Mouse (Mus musculus): ENCODE data around the gene Psmb7. TPM values are rescaled to one million over a fixed set of nuclear protein-coding genes. Genes with fewer than 3 reads are reported as not detected.

The Psmb7 gene
- polyA plus RNA-seq, 1 experiment from 2014 or later: 222 TPM

GRCm38 (mm10) chr2:38543158-38543557, 100.7 kb downstream of the Psmb7 start:
- peaks cover 41% of the 10 kb centered on the region for H3K4me1 ChIP-seq
- H3K4me2 ChIP-seq (replicated peaks): no peak overlapping the region
- 89% methylated on average over 2 of the region's 2 CpGs for WGBS
- H3K9me3 ChIP-seq (replicated peaks): no peaks in the 10 kb centered on the region
- no peak overlapping the region for H3K9ac ChIP-seq
- H3K27ac ChIP-seq (replicated peaks): no peak overlapping the region
- no peaks in the 10 kb centered on the region for H3K36me3 ChIP-seq
- no peaks in the 10 kb centered on the region for H3K27me3 ChIP-seq
- ATAC-seq (ENCODE audit: insufficient number of reproducible peaks, low FRiP score, low TSS enrichment, low read depth): no peak
- H3K4me3 ChIP-seq (replicated peaks): no peak overlapping the region

GRCm38 (mm10) chr2:38542366-38542765, 101.5 kb downstream of the Psmb7 start:
- Histone ChIP-seq H3K4me2 (replicated peaks) (no peak overlapping the region), H3K4me1 (peaks cover 48% of the 10 kb centered on the region), H3K4me3 (replicated peaks) (no peak overlapping the region), H3K9me3 (replicated peaks) (no peaks in the 10 kb centered on the region), H3K27me3 (no peaks in the 10 kb centered on the region), H3K36me3 (no peaks in the 10 kb centered on the region), H3K9ac (no peak overlapping the region), H3K27ac (replicated peaks) (no peak overlapping the region)
- 53% methylated on average over 1 of the region's 1 CpGs for WGBS
- no peak for ATAC-seq (ENCODE audit: insufficient number of reproducible peaks, low FRiP score, low TSS enrichment, low read depth)

- H3K27ac ChIP-seq (replicated peaks): no peak overlapping the region
- H3K4me1 ChIP-seq: peaks cover 49% of the 10 kb centered on the region
- ATAC-seq (ENCODE audit: insufficient number of reproducible peaks, low FRiP score, low TSS enrichment, low read depth): no peak
- H3K36me3 ChIP-seq: no peaks in the 10 kb centered on the region
- H3K27me3 ChIP-seq: no peaks in the 10 kb centered on the region
- H3K9ac ChIP-seq: no peak overlapping the region
- H3K4me2 ChIP-seq (replicated peaks): no peak overlapping the region
- 75% methylated on average over 1 of the region's 1 CpGs for WGBS
- H3K9me3 ChIP-seq (replicated peaks): no peaks in the 10 kb centered on the region
- H3K4me3 ChIP-seq (replicated peaks): no peak overlapping the region
These were observed 102.3 kb downstream of the Psmb7 start for GRCm38 (mm10) chr2:38541570-38541969.

DNA sequence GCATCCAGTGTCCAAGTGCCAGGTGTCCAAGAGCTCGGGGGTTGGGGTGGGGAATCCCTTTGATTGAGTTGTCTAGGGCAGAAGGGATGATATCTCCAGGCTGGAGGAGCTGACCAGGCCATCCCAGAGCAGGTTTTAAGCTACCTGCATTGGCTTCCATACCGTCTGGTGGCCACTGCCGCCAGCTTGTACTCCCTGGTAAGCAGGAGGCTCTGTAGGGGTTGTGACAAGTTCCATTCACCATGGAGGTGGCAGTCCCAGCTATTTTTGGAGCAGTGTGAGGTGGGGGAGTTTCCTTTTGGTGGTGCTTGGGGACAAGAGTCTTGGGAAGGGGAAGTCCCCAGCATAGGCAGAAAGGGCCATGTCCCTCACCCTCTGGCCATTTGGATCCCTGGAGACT, 102.8 kb downstream of the Psmb7 start:
- peaks cover 49% of the 10 kb centered on the region for H3K4me1 ChIP-seq

DNA sequence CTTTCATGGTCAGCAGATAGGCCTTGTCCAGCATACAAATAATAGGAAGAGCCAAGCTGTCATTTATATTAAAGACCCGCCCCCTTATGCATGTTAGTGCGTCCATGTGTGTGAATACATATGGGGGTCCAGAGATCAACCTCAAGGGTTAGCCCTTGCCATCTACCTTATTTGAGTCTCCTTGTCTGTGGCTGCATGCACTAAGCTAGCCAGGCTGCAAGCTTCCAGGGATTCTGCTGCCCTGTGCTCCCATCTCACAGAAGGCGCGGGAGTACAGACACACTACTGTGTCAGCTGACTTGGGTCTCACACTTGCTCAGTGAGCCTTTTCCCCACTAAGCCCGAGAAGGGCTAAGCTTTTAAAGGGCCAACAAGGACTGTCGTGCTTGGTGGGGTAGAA, 103.2 kb downstream of the Psmb7 start:
- no peaks in the 10 kb centered on the region for H3K9me3 ChIP-seq (replicated peaks)
- H3K4me3 ChIP-seq (replicated peaks): no peak overlapping the region
- H3K9ac ChIP-seq: no peak overlapping the region
- 79% methylated on average over 6 of the region's 6 CpGs for WGBS
- H3K27me3 ChIP-seq: no peaks in the 10 kb centered on the region
- no peaks in the 10 kb centered on the region; the same call in 1 of the 2 replicates for H3K36me3 ChIP-seq
- peaks cover 48% of the 10 kb centered on the region for H3K4me1 ChIP-seq
- no peak for ATAC-seq (ENCODE audit: insufficient number of reproducible peaks, low FRiP score, low TSS enrichment, low read depth)
- no peak overlapping the region for H3K4me2 ChIP-seq (replicated peaks)
- H3K27ac ChIP-seq (replicated peaks): no peak overlapping the region

More for the DNA sequence above, 102.8 kb downstream of the Psmb7 start:
- ATAC-seq (ENCODE audit: insufficient number of reproducible peaks, low FRiP score, low TSS enrichment, low read depth): no peak
- 83% methylated on average over 3 of the region's 3 CpGs for WGBS
- Histone ChIP-seq H3K36me3 (no peaks in the 10 kb centered on the region), H3K9me3 (replicated peaks) (no peaks in the 10 kb centered on the region), H3K9ac (no peak overlapping the region), H3K27me3 (no peaks in the 10 kb centered on the region), H3K4me2 (replicated peaks) (no peak overlapping the region), H3K4me3 (replicated peaks) (no peak overlapping the region), H3K27ac (replicated peaks) (no peak overlapping the region)

DNA sequence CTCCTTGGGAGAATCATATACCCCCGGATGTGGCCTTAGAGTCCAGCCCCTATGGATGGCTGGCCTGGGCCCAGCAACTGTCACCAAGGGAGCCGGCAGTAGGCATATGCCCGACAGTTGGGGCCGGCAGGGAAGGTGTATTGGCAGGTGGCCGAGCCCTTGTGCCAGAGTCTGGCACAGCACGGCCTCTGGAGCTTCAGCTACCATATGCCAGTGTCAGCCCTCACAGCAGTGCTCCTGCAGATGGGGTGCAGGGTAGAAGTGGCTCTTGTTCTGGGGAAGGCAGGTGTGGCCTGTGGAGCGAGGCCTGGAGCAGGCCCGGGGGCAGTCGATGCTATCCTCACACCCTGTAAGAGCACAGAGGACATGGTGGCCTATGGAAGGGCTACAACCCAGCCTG, 104.2 kb downstream of the Psmb7 start:
- H3K4me1 ChIP-seq: peaks cover 47% of the 10 kb centered on the region
- ATAC-seq (ENCODE audit: insufficient number of reproducible peaks, low FRiP score, low TSS enrichment, low read depth): no peak
- no peak overlapping the region for H3K27ac ChIP-seq (replicated peaks)
- 84% methylated on average over 9 of the region's 9 CpGs for WGBS
- no peaks in the 10 kb centered on the region for H3K9me3 ChIP-seq (replicated peaks)
- no peaks in the 10 kb centered on the region for H3K27me3 ChIP-seq
- H3K36me3 ChIP-seq: no peaks in the 10 kb centered on the region; the same call in 1 of the 2 replicates
- H3K4me2 ChIP-seq (replicated peaks): no peak overlapping the region
- H3K9ac ChIP-seq: no peak overlapping the region
- no peak overlapping the region for H3K4me3 ChIP-seq (replicated peaks)

Small RNAs within 50 kb of the gene (microRNA-seq; reads per million reads assigned to microRNA genes)
- not detected for gene Gm27634 (ENCODE audit: borderline number of aligned reads)

Other genes with a start within 250 kb of the Psmb7 start
- gene Nek6, start 132.4 kb downstream of the Psmb7 start, polyA plus RNA-seq (2015; fragmentation: Nextera tagmentation; extraction: Ambion mirVana): 92.8 and 95.3 TPM in 2 replicates
- gene Nr5a1, start 70.5 kb upstream of the Psmb7 start, polyA plus RNA-seq (2015; fragmentation: Nextera tagmentation; extraction: Ambion mirVana): 0.05 and 0.09 TPM in 2 replicates